ENCODE assay signal across 14 mouse cellular contexts in the genomic region with DNA sequence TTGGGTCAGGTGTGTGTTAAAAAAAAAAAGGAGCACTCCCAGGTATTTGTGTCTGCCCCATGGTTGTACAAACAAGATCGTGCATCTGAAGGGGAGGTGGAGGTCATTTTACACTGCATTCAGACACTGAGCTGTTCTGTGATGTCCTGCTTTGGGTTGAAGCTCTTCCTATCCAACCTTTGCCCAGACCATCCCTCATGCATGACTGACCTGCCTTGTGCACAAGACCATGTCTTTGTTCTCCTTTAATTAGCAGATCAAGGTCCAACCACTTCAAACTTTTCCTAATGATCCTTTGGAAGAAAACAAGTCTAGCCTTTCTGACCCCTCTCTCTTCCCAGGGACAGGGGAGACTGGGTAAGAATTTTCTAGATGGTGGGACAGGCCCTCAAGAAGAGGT.
"Had no signal": no experiment of that assay in that cellular context is flagged by ENCODE, and none has a peak within 500 bp of the region (broad histone marks: within the 10 kb centered on the region; RNA-seq: fewer than 3 reads in every experiment).

No protein-coding gene starts in this region.

- H3K9me3 ChIP-seq: limb, embryonic 15.5 days; liver, embryonic 12.5 days; midbrain, embryonic 10.5 days; neural tube, embryonic 15.5 days; stomach, embryonic 15.5 days had no signal

- H3K4me3 ChIP-seq: left cerebral cortex, adult 2 months; limb, embryonic 15.5 days; liver, embryonic 12.5 days; midbrain, embryonic 10.5 days; myocyte; neural tube, embryonic 15.5 days; stomach, embryonic 15.5 days had no signal

- H3K4me2 ChIP-seq: limb, embryonic 15.5 days; liver, embryonic 12.5 days; lung, embryonic 14.5 days; neural tube, embryonic 15.5 days; stomach, embryonic 15.5 days had no signal

- H3K4me1 ChIP-seq: limb, embryonic 15.5 days; liver, embryonic 12.5 days; midbrain, embryonic 10.5 days; neural tube, embryonic 15.5 days; stomach, embryonic 15.5 days had no signal

- DNase-seq: lung, embryonic 14.5 days; lung, postnatal 10 days; lung, postnatal 4 days; midbrain, embryonic 14.5 days; right cerebral cortex, postnatal 4 days; thymus, postnatal 4 days had no signal

- H3K9ac ChIP-seq: limb, embryonic 15.5 days; liver, embryonic 12.5 days; lung, embryonic 14.5 days; neural tube, embryonic 15.5 days; stomach, embryonic 15.5 days had no signal

- H3K27ac ChIP-seq: left cerebral cortex, adult 2 months; limb, embryonic 15.5 days; liver, embryonic 12.5 days; midbrain, embryonic 10.5 days; neural tube, embryonic 15.5 days; stomach, embryonic 15.5 days had no signal

- H3K36me3 ChIP-seq: limb, embryonic 15.5 days; liver, embryonic 12.5 days; midbrain, embryonic 10.5 days; neural tube, embryonic 15.5 days; stomach, embryonic 15.5 days had no signal

- H3K27me3 ChIP-seq: limb, embryonic 15.5 days; liver, embryonic 12.5 days; neural tube, embryonic 15.5 days; stomach, embryonic 15.5 days had no signal

- ATAC-seq: inflammation-experienced regulatory T-cells, adult 6 months; liver, embryonic 12.5 days had no signal
